ENCODE assay signal across 17 mouse cellular contexts in the genomic region with DNA sequence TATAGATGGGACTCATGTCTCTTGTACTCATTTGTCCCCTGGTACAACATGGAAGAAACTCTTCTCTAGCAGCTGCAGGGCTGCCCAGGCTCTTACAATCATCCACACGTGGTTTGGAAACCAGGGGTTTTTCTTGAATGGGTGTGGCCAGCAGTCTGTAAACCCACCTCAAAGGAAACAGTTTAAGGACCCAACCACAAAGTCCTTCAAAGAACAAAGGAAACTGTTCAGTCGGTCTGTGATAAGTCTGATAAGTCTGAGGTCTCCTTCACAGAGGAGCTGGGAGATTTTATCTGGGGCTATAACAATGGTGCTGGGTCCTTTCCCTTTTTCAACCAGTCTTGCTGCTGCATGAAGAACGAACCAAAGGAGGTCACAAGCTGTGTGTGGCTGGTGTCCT. TPM values are rescaled to one million over a fixed set of nuclear protein-coding genes. Genes with fewer than 3 reads are reported as not detected.
A peak's percentile ranks its signal among the peaks of the same experiment; 100 is the strongest.
DNase-seq lines count a peak whose midpoint lies in the region; ATAC-seq lines count a peak whose summit lies in the region.
"Had no signal": no experiment of that assay in that cellular context is flagged by ENCODE, and none has a peak within 500 bp of the region (broad histone marks: within the 10 kb centered on the region; RNA-seq: fewer than 3 reads in every experiment).

No protein-coding gene starts in this region.

- no peaks in the 10 kb centered on the region for H3K27me3 ChIP-seq in intestine, embryonic 15.5 days (replicated peaks)
- no peaks in the 10 kb centered on the region for H3K27me3 ChIP-seq in intestine, embryonic 16.5 days (replicated peaks; ENCODE audit: control insufficient read depth, insufficient read depth, low read length)
- no peaks in the 10 kb centered on the region; the same call in 1 of the 2 replicates for H3K27me3 ChIP-seq in forebrain, embryonic 14.5 days (replicated peaks; ENCODE audit: control insufficient read depth, insufficient read depth, low read length)

- DNase-seq in thymus, postnatal 14 days = peak; percentile 22
- DNase-seq in thymus, postnatal 10 days (ENCODE audit: low spot score in 2 of 2) = no peak
- peak; percentile 21 for DNase-seq in thymus, postnatal 25 days
- no peak for DNase-seq in forebrain, embryonic 14.5 days (ENCODE audit: low spot score)
- DNase-seq: adrenal gland, postnatal 36 days; B cell, adult 2 months; cerebellum, adult 11 months; embryo, embryonic 11 days; heart, adult 18-20 months; kidney, postnatal 14 days; layer of hippocampus, postnatal 36 days; right cerebral cortex, postnatal 25 days had no signal

- no peak overlapping the region for H3K4me3 ChIP-seq in intestine, embryonic 15.5 days (replicated peaks)
- no peak overlapping the region for H3K4me3 ChIP-seq in intestine, embryonic 16.5 days (ENCODE audit: low read length)
- H3K4me3 ChIP-seq in forebrain, embryonic 14.5 days (ENCODE audit: low read depth, low read length) = no peak overlapping the region

- ATAC-seq in intestine, embryonic 15.5 days = 0 out of 2 replicates have a peak, but pooled peaks have one; percentile 25
- ATAC-seq in intestine, embryonic 16.5 days = no peak
- peak; percentile 91 to 97 for ATAC-seq in hematopoietic stem cell, adult 5-6 weeks (replicated peaks in 1 of 2; ENCODE audit: insufficient read depth in 1 of 2, low FRiP score in 2 of 2, low TSS enrichment in 1 of 2, low read depth in 1 of 2, poor library complexity in 2 of 2, severe bottlenecking in 2 of 2)
- no peak for ATAC-seq in erythroid progenitor cell, adult 5-6 weeks (replicated peaks; ENCODE audit: low FRiP score, poor library complexity, severe bottlenecking)
- no peak for ATAC-seq in forebrain, embryonic 14.5 days

- no peaks in the 10 kb centered on the region for H3K4me1 ChIP-seq in intestine, embryonic 15.5 days (replicated peaks)
- no peaks in the 10 kb centered on the region; the same call in 1 of the 2 replicates for H3K4me1 ChIP-seq in intestine, embryonic 16.5 days (ENCODE audit: control insufficient read depth, insufficient read depth, low read length)
- no peaks in the 10 kb centered on the region for H3K4me1 ChIP-seq in forebrain, embryonic 14.5 days (ENCODE audit: control insufficient read depth, insufficient read depth, low read length)

- no peak overlapping the region for H3K4me2 ChIP-seq in intestine, embryonic 15.5 days (replicated peaks)
- H3K4me2 ChIP-seq in intestine, embryonic 16.5 days (ENCODE audit: low read depth, low read length) = no peak overlapping the region
- H3K4me2 ChIP-seq in forebrain, embryonic 14.5 days (ENCODE audit: low read length) = no peak overlapping the region

- WGBS in intestine, embryonic 15.5 days = 33% methylated on average over 3 of the region's 3 CpGs
- 37% methylated on average over 3 of the region's 3 CpGs for WGBS in intestine, embryonic 16.5 days
- WGBS in forebrain, embryonic 14.5 days = 37% methylated on average over 3 of the region's 3 CpGs

- no peak overlapping the region for H3K27ac ChIP-seq in intestine, embryonic 15.5 days
- no peak overlapping the region for H3K27ac ChIP-seq in intestine, embryonic 16.5 days (ENCODE audit: low read length)
- no peak overlapping the region for H3K27ac ChIP-seq in forebrain, embryonic 14.5 days (ENCODE audit: low read depth, low read length)

- no peaks in the 10 kb centered on the region for H3K9me3 ChIP-seq in intestine, embryonic 15.5 days
- no peaks in the 10 kb centered on the region for H3K9me3 ChIP-seq in intestine, embryonic 16.5 days (ENCODE audit: control insufficient read depth, low read length)
- H3K9me3 ChIP-seq in forebrain, embryonic 14.5 days (replicated peaks; ENCODE audit: control insufficient read depth, low read length) = no peaks in the 10 kb centered on the region; the same call in 1 of the 2 replicates

- peaks cover 16% of the 10 kb centered on the region for H3K36me3 ChIP-seq in intestine, embryonic 15.5 days
- H3K36me3 ChIP-seq in intestine, embryonic 16.5 days (ENCODE audit: control insufficient read depth, insufficient read depth, low read length) = peaks cover 23% of the 10 kb centered on the region
- no peaks in the 10 kb centered on the region for H3K36me3 ChIP-seq in forebrain, embryonic 14.5 days (ENCODE audit: control insufficient read depth, insufficient read depth, low read length)

- H3K9ac ChIP-seq in intestine, embryonic 15.5 days = no peak overlapping the region
- H3K9ac ChIP-seq in intestine, embryonic 16.5 days (ENCODE audit: low read depth, low read length) = no peak overlapping the region
- H3K9ac ChIP-seq in forebrain, embryonic 14.5 days (ENCODE audit: low read length) = no peak overlapping the region

RNA-seq across cellular contexts. Expression of a gene that starts 52.1 kb away (rescaled TPM):
- 8.8 and 9.0 TPM in 2 replicates for polyA plus RNA-seq in intestine, embryonic 15.5 days (2015; fragmentation: Nextera tagmentation; extraction: Ambion mirVana)
- polyA plus RNA-seq in intestine, embryonic 16.5 days (2015; fragmentation: Nextera tagmentation; extraction: Ambion mirVana) = 11.4 and 12.6 TPM in 2 replicates
- total RNA-seq in hematopoietic stem cell, adult 5-6 weeks (2017) = not detected in 2 replicates
- not detected in 2 replicates for total RNA-seq in erythroid progenitor cell, adult 5-6 weeks (2015; ENCODE audit: low replicate concordance)
- not detected in 2 replicates for total RNA-seq in erythroid progenitor cell, adult 5-6 weeks (2017; ENCODE audit: low replicate concordance)
- polyA plus RNA-seq in forebrain, embryonic 14.5 days (2014; fragmentation: Nextera tagmentation; extraction: Ambion mirVana) = 0.09 TPM in 2 replicates
- total RNA-seq: adrenal gland, postnatal 36 days had no signal
- polyA plus RNA-seq: testis, adult 2 months had no signal

Comparison
In these comparisons a context has a peak if more than half of its experiments do, and no peak if none do; other contexts are left out.
1. ATAC-seq: peak in intestine, embryonic 15.5 days (single experiment) and hematopoietic stem cell, adult 5-6 weeks (2 of 2); none in intestine, embryonic 16.5 days (single experiment), erythroid progenitor cell, adult 5-6 weeks (single experiment) and forebrain, embryonic 14.5 days (single experiment).
2. DNase-seq: peak in thymus, postnatal 14 days (single experiment) and thymus, postnatal 25 days (single experiment); none in thymus, postnatal 10 days (0 of 2) and forebrain, embryonic 14.5 days (single experiment).